Comparison of ENCODE assay signal across 36 mouse cellular contexts in genomic region chr3:116740106-116740505, GRCm38 (mm10). TPM values are rescaled to one million over a fixed set of nuclear protein-coding genes. Genes with fewer than 3 reads are reported as not detected.
"Had no signal": no experiment of that assay in that cellular context is flagged by ENCODE, and none has a peak within 500 bp of the region (broad histone marks: within the 10 kb centered on the region; RNA-seq: fewer than 3 reads in every experiment).

No protein-coding gene starts in this region.

- ATAC-seq: hindbrain, postnatal 0 days; intestine, embryonic 16.5 days had no signal

- H3K4me3 ChIP-seq: gastrocnemius, adult 2 months; heart, embryonic 10.5 days; heart, embryonic 12.5 days; hindbrain, embryonic 13.5 days; hindbrain, embryonic 15.5 days; kidney, embryonic 15.5 days; limb, embryonic 13.5 days; limb, embryonic 15.5 days; liver, embryonic 13.5 days; liver, embryonic 15.5 days had no signal

- H3K9ac ChIP-seq: heart, embryonic 12.5 days; hindbrain, embryonic 13.5 days; hindbrain, embryonic 15.5 days; kidney, embryonic 15.5 days; limb, embryonic 13.5 days; limb, embryonic 15.5 days; liver, embryonic 13.5 days; liver, embryonic 15.5 days had no signal

- H3K9me3 ChIP-seq: heart, embryonic 10.5 days; hindbrain, embryonic 13.5 days; hindbrain, embryonic 15.5 days; kidney, embryonic 15.5 days; limb, embryonic 13.5 days; limb, embryonic 15.5 days; liver, embryonic 13.5 days; liver, embryonic 15.5 days had no signal

- H3K27me3 ChIP-seq: heart, embryonic 12.5 days; hindbrain, embryonic 13.5 days; hindbrain, embryonic 15.5 days; kidney, embryonic 15.5 days; limb, embryonic 13.5 days; limb, embryonic 15.5 days; liver, embryonic 13.5 days; liver, embryonic 15.5 days had no signal

- H3K4me2 ChIP-seq: heart, embryonic 12.5 days; hindbrain, embryonic 13.5 days; hindbrain, embryonic 15.5 days; kidney, embryonic 15.5 days; limb, embryonic 13.5 days; limb, embryonic 15.5 days; liver, embryonic 13.5 days; liver, embryonic 15.5 days had no signal

- H3K27ac ChIP-seq: gastrocnemius, adult 2 months; heart, embryonic 10.5 days; hindbrain, embryonic 13.5 days; hindbrain, embryonic 15.5 days; hindbrain, postnatal 0 days; kidney, embryonic 15.5 days; limb, embryonic 13.5 days; limb, embryonic 15.5 days; liver, embryonic 13.5 days; liver, embryonic 15.5 days had no signal

- H3K4me1 ChIP-seq: heart, embryonic 10.5 days; hindbrain, embryonic 13.5 days; hindbrain, embryonic 15.5 days; kidney, embryonic 15.5 days; limb, embryonic 13.5 days; limb, embryonic 15.5 days; liver, embryonic 13.5 days had no signal

- DNase-seq: gastrocnemius, adult 2 months; gastrocnemius, postnatal 10 days; gastrocnemius, postnatal 25 days; heart, adult 18-20 months; heart, postnatal 10 days; kidney, adult 11 months; kidney, adult 8-10 months; kidney, postnatal 14 days; kidney, postnatal 36 days; layer of hippocampus, adult 9-11 months; layer of hippocampus, postnatal 36 days; left cerebral cortex, postnatal 4 days; liver, embryonic 13.5 days had no signal

RNA-seq across cellular contexts. Expression of gene Gm43191, which starts 59.0 kb away (rescaled TPM):
- total RNA-seq: gastrocnemius, adult 2 months; gastrocnemius, postnatal 10 days; gastrocnemius, postnatal 25 days; gastrocnemius, postnatal 4 days; heart, adult 18-20 months; hematopoietic stem cell, adult 5-6 weeks; hindbrain, postnatal 0 days; layer of hippocampus, adult 18-20 months; layer of hippocampus, adult 8-10 months; left cerebral cortex, postnatal 25 days; liver, adult 2 months had no signal
- polyA plus RNA-seq: frontal cortex, adult 2 months; heart, embryonic 12.5 days; heart, embryonic 14.5 days; heart, embryonic 16.5 days; hindbrain, embryonic 11.5 days; hindbrain, embryonic 15.5 days; hindbrain, postnatal 0 days; intestine, embryonic 14.5 days; intestine, embryonic 16.5 days; kidney, embryonic 15.5 days; large intestine, adult 2 months; limb, embryonic 11.5 days; limb, embryonic 13.5 days; limb, embryonic 15.5 days; liver, adult 2 months; liver, embryonic 13.5 days; liver, embryonic 15.5 days had no signal
